Mouse (Mus musculus): ENCODE measurements around the gene Tmco4. TPM values are rescaled to one million over a fixed set of nuclear protein-coding genes. Genes with fewer than 3 reads are reported as not detected.

Tmco4 gene
- polyA plus RNA-seq (2014; fragmentation: Nextera tagmentation; extraction: Ambion mirVana) = 0.78 and 1.7 TPM in 2 replicates

- peaks cover 5% of the 10 kb centered on the region for H3K4me1 ChIP-seq (ENCODE audit: control insufficient read depth, insufficient read depth, low read length)
- H3K9me3 ChIP-seq (ENCODE audit: control insufficient read depth, low read length) = no peaks in the 10 kb centered on the region
- ATAC-seq (ENCODE audit: insufficient read depth, low FRiP score, low TSS enrichment) (no peak), DNase-seq (ENCODE audit: low spot score) (peak; percentile 73)
- H3K27me3 ChIP-seq (ENCODE audit: control insufficient read depth, insufficient read depth, low read length) = no peaks in the 10 kb centered on the region
- H3K27ac ChIP-seq (ENCODE audit: low read depth, low read length) = no peak within 1 kb of the TSS
- peak within 1 kb of the TSS; percentile 54 for H3K4me3 ChIP-seq (ENCODE audit: low read depth, low read length)
- 2% methylated on average over 59 of the region's 60 CpGs for WGBS
- peak within 1 kb of the TSS; percentile 87 for H3K4me2 ChIP-seq (ENCODE audit: low read depth)
- H3K36me3 ChIP-seq (ENCODE audit: control insufficient read depth, insufficient read depth, low read length) = no peaks in the 10 kb centered on the region
- peak within 1 kb of the TSS; percentile 69 for H3K9ac ChIP-seq (ENCODE audit: low read length)
Observed at GRCm38 (mm10) chr4:138972827-138973718, at the start of gene Tmco4. Tmco4 (plus strand) TSS chr4:138972888.

- Histone ChIP-seq H3K4me2 (ENCODE audit: low read depth) (no peak overlapping the region), H3K4me1 (ENCODE audit: control insufficient read depth, insufficient read depth, low read length) (no peaks in the 10 kb centered on the region), H3K4me3 (ENCODE audit: low read depth, low read length) (no peak overlapping the region), H3K36me3 (ENCODE audit: control insufficient read depth, insufficient read depth, low read length) (no peaks in the 10 kb centered on the region), H3K27ac (ENCODE audit: low read depth, low read length) (no peak overlapping the region), H3K27me3 (ENCODE audit: control insufficient read depth, insufficient read depth, low read length) (no peaks in the 10 kb centered on the region), H3K9ac (ENCODE audit: low read length) (no peak overlapping the region), H3K9me3 (ENCODE audit: control insufficient read depth, low read length) (no peaks in the 10 kb centered on the region)
- DNase-seq (ENCODE audit: low spot score) = no peak
- 79% methylated on average over 2 of the region's 2 CpGs for WGBS
- ATAC-seq (ENCODE audit: insufficient read depth, low FRiP score, low TSS enrichment) = no peak
Observed at GRCm38 (mm10) chr4:138925561-138925960, 47.1 kb upstream of the Tmco4 start.

- H3K4me2 ChIP-seq (ENCODE audit: low read depth) = no peak overlapping the region
- no peak for DNase-seq (ENCODE audit: low spot score)
- no peak overlapping the region for H3K27ac ChIP-seq (ENCODE audit: low read depth, low read length)
- WGBS = 78% methylated on average over 3 of the region's 3 CpGs
- H3K4me3 ChIP-seq (ENCODE audit: low read depth, low read length) = no peak overlapping the region
- no peaks in the 10 kb centered on the region for H3K4me1 ChIP-seq (ENCODE audit: control insufficient read depth, insufficient read depth, low read length)
- no peak for ATAC-seq (ENCODE audit: insufficient read depth, low FRiP score, low TSS enrichment)
- no peaks in the 10 kb centered on the region for H3K36me3 ChIP-seq (ENCODE audit: control insufficient read depth, insufficient read depth, low read length)
- no peak overlapping the region for H3K9ac ChIP-seq (ENCODE audit: low read length)
- no peaks in the 10 kb centered on the region for H3K9me3 ChIP-seq (ENCODE audit: control insufficient read depth, low read length)
- H3K27me3 ChIP-seq (ENCODE audit: control insufficient read depth, insufficient read depth, low read length) = no peaks in the 10 kb centered on the region
Observed at GRCm38 (mm10) chr4:138933862-138934261, 38.8 kb upstream of the Tmco4 start.

GRCm38 (mm10) chr4:138934456-138935145 lies 38.1 kb upstream of the Tmco4 start:
- H3K36me3 ChIP-seq (ENCODE audit: control insufficient read depth, insufficient read depth, low read length) = no peaks in the 10 kb centered on the region

GRCm38 (mm10) chr4:138938495-138939269 lies 34.0 kb upstream of the Tmco4 start:
- ATAC-seq (ENCODE audit: insufficient read depth, low FRiP score, low TSS enrichment) = no peak
- no peaks in the 10 kb centered on the region for H3K36me3 ChIP-seq (ENCODE audit: control insufficient read depth, insufficient read depth, low read length)

More at GRCm38 (mm10) chr4:138934456-138935145, 38.1 kb upstream of the Tmco4 start:
- H3K9ac ChIP-seq (ENCODE audit: low read length) = no peak overlapping the region
- ATAC-seq (ENCODE audit: insufficient read depth, low FRiP score, low TSS enrichment) (no peak), DNase-seq (ENCODE audit: low spot score) (no peak)
- H3K9me3 ChIP-seq (ENCODE audit: control insufficient read depth, low read length) = no peaks in the 10 kb centered on the region
- H3K4me2 ChIP-seq (ENCODE audit: low read depth) = no peak overlapping the region
- 88% methylated on average over 11 of the region's 11 CpGs for WGBS
- no peak overlapping the region for H3K27ac ChIP-seq (ENCODE audit: low read depth, low read length)
- H3K4me1 ChIP-seq (ENCODE audit: control insufficient read depth, insufficient read depth, low read length) = no peaks in the 10 kb centered on the region
- no peak overlapping the region for H3K4me3 ChIP-seq (ENCODE audit: low read depth, low read length)
- H3K27me3 ChIP-seq (ENCODE audit: control insufficient read depth, insufficient read depth, low read length) = no peaks in the 10 kb centered on the region

DNA sequence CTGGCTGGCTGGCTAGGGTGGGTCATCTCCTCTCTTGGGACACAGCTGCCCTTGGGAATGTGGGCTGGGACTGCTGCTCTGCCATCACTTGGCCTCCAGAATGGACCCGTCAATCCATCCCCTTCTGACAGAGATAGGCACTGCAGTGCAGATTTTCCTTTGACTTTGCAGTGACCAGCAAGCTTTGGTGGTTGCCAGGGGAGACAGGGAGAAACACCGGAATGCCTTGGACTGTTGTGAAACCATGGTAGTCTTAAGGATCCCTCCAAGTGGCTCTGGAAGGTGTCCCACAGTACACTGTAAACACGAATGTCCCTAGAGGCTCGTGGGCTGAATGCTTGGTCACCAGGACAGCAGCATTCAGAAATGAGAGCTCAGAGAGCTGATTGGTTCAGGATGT lies 33.2 kb upstream of the Tmco4 start:
- Histone ChIP-seq H3K4me3 (ENCODE audit: low read depth, low read length) (no peak overlapping the region), H3K27ac (ENCODE audit: low read depth, low read length) (no peak overlapping the region), H3K27me3 (ENCODE audit: control insufficient read depth, insufficient read depth, low read length) (no peaks in the 10 kb centered on the region), H3K4me1 (ENCODE audit: control insufficient read depth, insufficient read depth, low read length) (no peaks in the 10 kb centered on the region), H3K4me2 (ENCODE audit: low read depth) (no peak overlapping the region), H3K9ac (ENCODE audit: low read length) (no peak overlapping the region), H3K9me3 (ENCODE audit: control insufficient read depth, low read length) (no peaks in the 10 kb centered on the region), H3K36me3 (ENCODE audit: control insufficient read depth, insufficient read depth, low read length) (no peaks in the 10 kb centered on the region)
- 77% methylated on average over 4 of the region's 4 CpGs for WGBS
- DNase-seq (ENCODE audit: low spot score) (no peak), ATAC-seq (ENCODE audit: insufficient read depth, low FRiP score, low TSS enrichment) (no peak)

More at GRCm38 (mm10) chr4:138938495-138939269, 34.0 kb upstream of the Tmco4 start:
- H3K9ac ChIP-seq (ENCODE audit: low read length) = no peak overlapping the region
- H3K9me3 ChIP-seq (ENCODE audit: control insufficient read depth, low read length) = no peaks in the 10 kb centered on the region
- no peaks in the 10 kb centered on the region for H3K4me1 ChIP-seq (ENCODE audit: control insufficient read depth, insufficient read depth, low read length)
- 88% methylated on average over 10 of the region's 10 CpGs for WGBS
- no peak for DNase-seq (ENCODE audit: low spot score)
- H3K4me2 ChIP-seq (ENCODE audit: low read depth) = no peak overlapping the region
- H3K27ac ChIP-seq (ENCODE audit: low read depth, low read length) = no peak overlapping the region
- no peaks in the 10 kb centered on the region for H3K27me3 ChIP-seq (ENCODE audit: control insufficient read depth, insufficient read depth, low read length)
- H3K4me3 ChIP-seq (ENCODE audit: low read depth, low read length) = no peak overlapping the region

DNA sequence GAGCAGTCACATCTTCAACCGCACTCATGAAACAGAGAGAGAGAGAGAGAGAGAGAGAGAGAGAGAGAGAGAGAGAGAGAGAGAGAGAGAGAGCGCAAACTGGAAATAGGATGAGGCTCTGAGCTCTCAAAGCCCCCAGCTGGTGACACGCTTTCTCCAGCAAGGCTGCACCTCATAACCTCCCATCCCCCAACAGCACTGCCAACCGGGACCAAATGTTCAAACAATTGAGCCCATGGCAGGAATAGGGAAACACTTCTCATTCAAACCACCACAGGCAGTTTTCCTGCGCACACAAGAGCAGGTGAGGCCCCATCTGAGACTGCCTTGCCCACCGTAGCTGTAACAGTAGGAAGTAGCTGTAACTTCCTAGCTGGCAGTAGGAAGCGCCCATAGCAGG lies 31.3 kb upstream of the Tmco4 start:
- Histone ChIP-seq H3K4me3 (ENCODE audit: low read depth, low read length) (no peak overlapping the region), H3K27ac (ENCODE audit: low read depth, low read length) (no peak overlapping the region), H3K27me3 (ENCODE audit: control insufficient read depth, insufficient read depth, low read length) (no peaks in the 10 kb centered on the region), H3K9me3 (ENCODE audit: control insufficient read depth, low read length) (no peaks in the 10 kb centered on the region), H3K9ac (ENCODE audit: low read length) (no peak overlapping the region), H3K36me3 (ENCODE audit: control insufficient read depth, insufficient read depth, low read length) (no peaks in the 10 kb centered on the region), H3K4me2 (ENCODE audit: low read depth) (no peak overlapping the region), H3K4me1 (ENCODE audit: control insufficient read depth, insufficient read depth, low read length) (no peaks in the 10 kb centered on the region)
- ATAC-seq (ENCODE audit: insufficient read depth, low FRiP score, low TSS enrichment) (no peak), DNase-seq (ENCODE audit: low spot score) (no peak)
- WGBS = 39% methylated on average over 7 of the region's 7 CpGs

- ATAC-seq (ENCODE audit: insufficient read depth, low FRiP score, low TSS enrichment) = no peak
- Histone ChIP-seq H3K27me3 (ENCODE audit: control insufficient read depth, insufficient read depth, low read length) (no peaks in the 10 kb centered on the region), H3K36me3 (ENCODE audit: control insufficient read depth, insufficient read depth, low read length) (no peaks in the 10 kb centered on the region), H3K9ac (ENCODE audit: low read length) (no peak overlapping the region), H3K4me3 (ENCODE audit: low read depth, low read length) (no peak overlapping the region), H3K27ac (ENCODE audit: low read depth, low read length) (no peak overlapping the region), H3K9me3 (ENCODE audit: control insufficient read depth, low read length) (no peaks in the 10 kb centered on the region), H3K4me2 (ENCODE audit: low read depth) (no peak overlapping the region), H3K4me1 (ENCODE audit: control insufficient read depth, insufficient read depth, low read length) (no peaks in the 10 kb centered on the region)
- 60% methylated on average over 6 of the region's 6 CpGs for WGBS
- no peak for DNase-seq (ENCODE audit: low spot score)
Observed at GRCm38 (mm10) chr4:138941966-138942365, 30.7 kb upstream of the Tmco4 start.

Data from neural tube, embryonic 11.5 days (tissue).